Mouse (Mus musculus): ENCODE data around the gene Kiz. TPM values are rescaled to one million over a fixed set of nuclear protein-coding genes. Genes with fewer than 3 reads are reported as not detected.

Gene Kiz
- total RNA-seq, 1 experiment: 6.3 TPM

DNA sequence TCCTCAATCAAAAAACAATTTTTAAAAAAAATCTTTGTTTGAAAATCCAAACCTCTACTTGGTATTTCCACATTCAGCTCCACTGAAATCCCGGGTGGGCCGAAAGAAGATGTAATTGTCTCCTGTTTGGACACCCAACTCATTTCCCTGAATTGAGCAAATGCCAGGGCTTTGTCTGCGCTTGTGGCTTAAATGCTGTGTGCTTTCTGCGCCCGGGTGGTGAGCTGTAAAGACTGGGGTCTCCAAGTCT, 21.7 kb upstream of the Kiz start:
- in situ Hi-C loops (cut with MboI; ENCODE audit: low sequenced_read_pairs in 2 of 2, unreplicated experiment in 2 of 2): loop anchor here (10.0 to 25.0 kb wide), 3 partner anchors 528 to 1211 kb away; partner anchors contain the start of genes Foxa2 (in 1 of the 2) and Pax1 (in 1 of the 2)
- Histone ChIP-seq H3K36me3 (ENCODE audit: control insufficient read depth, insufficient read depth, low read length, poor library complexity, severe bottlenecking) (no peaks in the 10 kb centered on the region), H3K9ac (ENCODE audit: insufficient read depth, low read depth, low read length, poor library complexity, severe bottlenecking) (no peak overlapping the region), H3K4me3 (ENCODE audit: insufficient read depth in 1 of 2, low read depth in 1 of 2, low read length in 2 of 2, poor library complexity in 1 of 2, severe bottlenecking in 1 of 2) (peak overlapping the region; percentile 50 to 60; a peak in 3 of 4 replicates), H3K27ac (ENCODE audit: insufficient read depth, low read depth, low read length, poor library complexity, severe bottlenecking) (no peak overlapping the region), H3K4me1 (ENCODE audit: control insufficient read depth in 2 of 2, insufficient read depth in 2 of 2, low read length in 2 of 2, poor library complexity in 1 of 2) (peaks cover 17 to 22% of the 10 kb centered on the region in 2 experiments), H3K9me3 (ENCODE audit: control insufficient read depth, insufficient read depth, low read depth, low read length) (no peaks in the 10 kb centered on the region)
- DNase-seq (ENCODE audit: low read depth, low spot score): no peak
- TF ChIP-seq ZNF384 (IDR thresholded peaks at IDR 0.05; ENCODE audit: low read depth, low read length): no peak
- TF ChIP-seq ZC3H11A (IDR thresholded peaks at IDR 0.05; ENCODE audit: borderline replicate concordance, low read depth, low read length): no peak
- no peak for TF ChIP-seq CHD2 (IDR thresholded peaks at IDR 0.05; ENCODE audit: low read depth, low read length)
- no peak for TF ChIP-seq MAFK (IDR thresholded peaks at IDR 0.05; ENCODE audit: insufficient read depth, low read depth, low read length)
- no peak for TF ChIP-seq HCFC1 (IDR thresholded peaks at IDR 0.05; ENCODE audit: borderline replicate concordance, insufficient read depth, low read length)

DNA sequence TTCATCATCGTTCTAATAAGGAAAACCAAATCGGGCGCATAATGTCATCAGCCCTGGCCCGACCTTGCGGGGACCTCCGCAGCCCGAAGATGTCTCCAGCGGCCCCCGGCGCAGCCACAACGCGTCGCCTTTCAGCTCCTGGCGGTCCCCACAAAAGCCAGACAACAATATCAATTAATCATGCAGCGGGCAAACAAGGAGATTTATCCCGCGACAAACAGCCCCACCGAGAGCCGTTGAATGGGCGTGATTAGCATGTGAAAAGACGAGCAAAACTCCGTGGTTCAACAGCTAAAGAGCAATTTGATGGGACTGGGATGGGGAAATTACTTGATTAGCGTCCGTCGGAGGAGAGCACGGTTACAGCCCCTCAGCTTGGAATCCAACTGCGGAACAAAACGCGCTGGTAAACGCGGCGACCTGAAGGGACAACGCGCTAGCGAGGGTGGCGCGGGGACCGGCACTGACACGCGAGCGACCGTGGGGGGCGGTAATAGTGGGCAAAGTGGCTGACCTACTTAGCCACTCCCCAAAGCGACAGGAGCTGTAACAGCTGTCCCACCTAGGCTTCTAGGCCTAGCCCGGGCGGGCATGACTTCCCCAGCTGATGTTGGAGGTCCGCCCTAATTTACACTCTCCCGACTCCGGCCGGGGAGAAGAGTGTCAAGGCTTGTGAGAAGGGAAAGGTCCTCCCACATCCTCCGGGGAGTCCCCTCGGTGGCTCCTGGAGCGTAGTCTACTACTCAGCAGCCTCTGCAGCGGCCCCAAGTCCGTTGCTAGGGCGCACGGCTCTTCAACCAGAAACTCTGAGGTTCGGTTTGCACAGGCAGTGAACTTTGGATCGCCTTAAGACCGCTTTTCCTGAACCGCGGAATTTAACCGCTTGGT, 21.1 kb upstream of the Kiz start:
- Histone ChIP-seq H3K9ac (ENCODE audit: insufficient read depth, low read depth, low read length, poor library complexity, severe bottlenecking) (0 out of 2 replicates have a peak overlapping the region, but pooled peaks have one; percentile 39), H3K27ac (ENCODE audit: insufficient read depth, low read depth, low read length, poor library complexity, severe bottlenecking) (0 out of 2 replicates have a peak overlapping the region, but pooled peaks have one; percentile 16), H3K36me3 (ENCODE audit: control insufficient read depth, insufficient read depth, low read length, poor library complexity, severe bottlenecking) (no peaks in the 10 kb centered on the region), H3K9me3 (ENCODE audit: control insufficient read depth, insufficient read depth, low read depth, low read length) (no peaks in the 10 kb centered on the region), H3K4me3 (ENCODE audit: insufficient read depth in 1 of 2, low read depth in 1 of 2, low read length in 2 of 2, poor library complexity in 1 of 2, severe bottlenecking in 1 of 2) (peak overlapping the region; percentile 50 to 60), H3K4me1 (ENCODE audit: control insufficient read depth in 2 of 2, insufficient read depth in 2 of 2, low read length in 2 of 2, poor library complexity in 1 of 2) (peaks cover 17 to 22% of the 10 kb centered on the region in 2 experiments)
- DNase-seq (ENCODE audit: low read depth, low spot score): peak; percentile 80
- peak; percentile 52; the same call in 1 of the 2 replicates for TF ChIP-seq HCFC1 (IDR thresholded peaks at IDR 0.05; ENCODE audit: borderline replicate concordance, insufficient read depth, low read length)
- no peak for TF ChIP-seq MAFK (IDR thresholded peaks at IDR 0.05; ENCODE audit: insufficient read depth, low read depth, low read length)
- in situ Hi-C loops (cut with MboI; ENCODE audit: low sequenced_read_pairs in 2 of 2, unreplicated experiment in 2 of 2): loop anchor here (5.0 to 25.0 kb wide), 5 partner anchors 348 to 1210 kb away; partner anchors contain the start of genes Foxa2 (in 1 of the 2) and Pax1 (in 1 of the 2)

DNA sequence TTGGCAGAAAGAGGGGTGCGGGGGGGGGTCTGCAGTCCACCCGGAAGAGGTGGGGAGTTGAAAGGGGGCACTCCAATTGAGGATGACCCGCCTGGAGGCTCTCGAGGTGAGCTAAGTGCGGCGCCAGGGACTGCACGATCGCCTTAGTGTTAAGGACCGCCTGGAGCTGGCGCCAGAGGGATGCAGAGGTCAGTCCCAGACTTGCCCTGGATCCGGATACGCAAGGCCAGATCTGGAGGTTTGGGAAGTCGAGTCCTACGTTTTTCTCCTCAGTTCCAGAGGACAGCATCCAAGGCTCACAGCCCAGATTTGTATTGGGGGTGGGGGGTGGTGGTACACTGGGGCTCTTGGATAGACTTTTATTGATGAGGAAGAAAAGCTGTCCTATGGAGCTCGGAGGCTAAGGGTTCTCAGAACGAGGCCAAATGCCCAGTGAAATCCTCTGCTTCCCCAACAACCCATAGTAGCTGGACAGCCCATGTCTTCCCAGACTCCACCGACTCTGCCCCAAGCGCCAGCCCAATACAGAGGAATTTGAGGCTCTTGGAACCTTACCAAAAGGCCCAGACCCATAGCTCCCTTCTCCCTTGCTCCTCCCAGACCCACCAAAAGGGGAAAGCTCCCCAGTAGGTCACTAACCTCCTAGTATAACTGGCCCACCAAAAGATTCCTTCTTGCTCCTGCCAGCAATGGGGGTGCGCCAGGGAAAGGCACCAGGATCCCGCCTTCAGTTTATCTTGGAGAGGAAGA, 20.2 kb upstream of the Kiz start:
- TF ChIP-seq CHD2 (IDR thresholded peaks at IDR 0.05; ENCODE audit: low read depth, low read length): no peak
- no peak for TF ChIP-seq ZNF384 (IDR thresholded peaks at IDR 0.05; ENCODE audit: low read depth, low read length)
- TF ChIP-seq ZC3H11A (IDR thresholded peaks at IDR 0.05; ENCODE audit: borderline replicate concordance, low read depth, low read length): no peak
- TF ChIP-seq HCFC1 (IDR thresholded peaks at IDR 0.05; ENCODE audit: borderline replicate concordance, insufficient read depth, low read length): no peak
- no peak for TF ChIP-seq MAFK (IDR thresholded peaks at IDR 0.05; ENCODE audit: insufficient read depth, low read depth, low read length)
- Histone ChIP-seq H3K36me3 (ENCODE audit: control insufficient read depth, insufficient read depth, low read length, poor library complexity, severe bottlenecking) (no peaks in the 10 kb centered on the region), H3K4me1 (ENCODE audit: control insufficient read depth in 2 of 2, insufficient read depth in 2 of 2, low read length in 2 of 2, poor library complexity in 1 of 2) (peaks cover 17 to 22% of the 10 kb centered on the region in 2 experiments)

DNA sequence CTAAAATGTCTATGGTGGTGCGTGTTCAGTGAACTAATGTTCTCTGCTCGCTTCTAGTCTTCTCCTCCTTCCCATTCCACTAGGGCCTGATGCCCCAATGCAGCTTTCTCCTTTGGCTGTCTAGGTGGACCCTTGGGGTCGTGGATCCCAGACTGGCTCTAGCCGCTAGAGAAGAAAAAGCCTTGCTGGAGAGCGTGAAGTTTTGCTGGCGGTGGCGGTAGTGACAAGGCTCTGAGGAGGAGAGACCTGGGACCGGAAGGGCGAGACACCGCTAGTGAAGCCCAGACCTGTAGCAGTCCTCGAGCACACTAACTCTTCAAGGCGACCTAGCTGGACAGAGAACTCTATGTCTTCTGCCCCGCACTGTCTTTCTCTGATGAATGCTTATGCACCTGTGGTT, 19.4 kb upstream of the Kiz start:
- Histone ChIP-seq H3K9ac (ENCODE audit: insufficient read depth, low read depth, low read length, poor library complexity, severe bottlenecking) (no peak overlapping the region), H3K4me1 (ENCODE audit: control insufficient read depth in 2 of 2, insufficient read depth in 2 of 2, low read length in 2 of 2, poor library complexity in 1 of 2) (peaks cover 17 to 22% of the 10 kb centered on the region in 2 experiments), H3K9me3 (ENCODE audit: control insufficient read depth, insufficient read depth, low read depth, low read length) (no peaks in the 10 kb centered on the region), H3K4me3 (ENCODE audit: insufficient read depth in 1 of 2, low read depth in 1 of 2, low read length in 2 of 2, poor library complexity in 1 of 2, severe bottlenecking in 1 of 2) (no peak overlapping the region; a peak in 2 of 4 replicates), H3K36me3 (ENCODE audit: control insufficient read depth, insufficient read depth, low read length, poor library complexity, severe bottlenecking) (no peaks in the 10 kb centered on the region), H3K27ac (ENCODE audit: insufficient read depth, low read depth, low read length, poor library complexity, severe bottlenecking) (no peak overlapping the region)
- no peak for TF ChIP-seq ZC3H11A (IDR thresholded peaks at IDR 0.05; ENCODE audit: borderline replicate concordance, low read depth, low read length)
- TF ChIP-seq MAFK (IDR thresholded peaks at IDR 0.05; ENCODE audit: insufficient read depth, low read depth, low read length): no peak
- no peak for TF ChIP-seq ZNF384 (IDR thresholded peaks at IDR 0.05; ENCODE audit: low read depth, low read length)
- TF ChIP-seq CHD2 (IDR thresholded peaks at IDR 0.05; ENCODE audit: low read depth, low read length): no peak
- no peak for TF ChIP-seq HCFC1 (IDR thresholded peaks at IDR 0.05; ENCODE audit: borderline replicate concordance, insufficient read depth, low read length)
- DNase-seq (ENCODE audit: low read depth, low spot score): no peak
- in situ Hi-C loops (cut with MboI; ENCODE audit: low sequenced_read_pairs in 2 of 2, unreplicated experiment in 2 of 2): loop anchor here (5.0 to 25.0 kb wide), 5 partner anchors 346 to 1209 kb away; partner anchors contain the start of genes Foxa2 (in 1 of the 2) and Pax1 (in 1 of the 2)

More for the DNA sequence above, 20.2 kb upstream of the Kiz start:
- in situ Hi-C loops (cut with MboI; ENCODE audit: low sequenced_read_pairs in 2 of 2, unreplicated experiment in 2 of 2): loop anchor here (5.0 to 25.0 kb wide), 5 partner anchors 347 to 1209 kb away; partner anchors contain the start of genes Foxa2 (in 1 of the 2) and Pax1 (in 1 of the 2)
- H3K9ac ChIP-seq (ENCODE audit: insufficient read depth, low read depth, low read length, poor library complexity, severe bottlenecking): no peak overlapping the region
- H3K4me3 ChIP-seq (ENCODE audit: insufficient read depth in 1 of 2, low read depth in 1 of 2, low read length in 2 of 2, poor library complexity in 1 of 2, severe bottlenecking in 1 of 2): peak overlapping the region; percentile 50 to 60
- no peak for DNase-seq (ENCODE audit: low read depth, low spot score)
- H3K27ac ChIP-seq (ENCODE audit: insufficient read depth, low read depth, low read length, poor library complexity, severe bottlenecking): no peak overlapping the region
- no peaks in the 10 kb centered on the region for H3K9me3 ChIP-seq (ENCODE audit: control insufficient read depth, insufficient read depth, low read depth, low read length)

Measured in ES-E14 (cell line).